8 mouse cellular contexts compared by ENCODE assay signal in the genomic region with DNA sequence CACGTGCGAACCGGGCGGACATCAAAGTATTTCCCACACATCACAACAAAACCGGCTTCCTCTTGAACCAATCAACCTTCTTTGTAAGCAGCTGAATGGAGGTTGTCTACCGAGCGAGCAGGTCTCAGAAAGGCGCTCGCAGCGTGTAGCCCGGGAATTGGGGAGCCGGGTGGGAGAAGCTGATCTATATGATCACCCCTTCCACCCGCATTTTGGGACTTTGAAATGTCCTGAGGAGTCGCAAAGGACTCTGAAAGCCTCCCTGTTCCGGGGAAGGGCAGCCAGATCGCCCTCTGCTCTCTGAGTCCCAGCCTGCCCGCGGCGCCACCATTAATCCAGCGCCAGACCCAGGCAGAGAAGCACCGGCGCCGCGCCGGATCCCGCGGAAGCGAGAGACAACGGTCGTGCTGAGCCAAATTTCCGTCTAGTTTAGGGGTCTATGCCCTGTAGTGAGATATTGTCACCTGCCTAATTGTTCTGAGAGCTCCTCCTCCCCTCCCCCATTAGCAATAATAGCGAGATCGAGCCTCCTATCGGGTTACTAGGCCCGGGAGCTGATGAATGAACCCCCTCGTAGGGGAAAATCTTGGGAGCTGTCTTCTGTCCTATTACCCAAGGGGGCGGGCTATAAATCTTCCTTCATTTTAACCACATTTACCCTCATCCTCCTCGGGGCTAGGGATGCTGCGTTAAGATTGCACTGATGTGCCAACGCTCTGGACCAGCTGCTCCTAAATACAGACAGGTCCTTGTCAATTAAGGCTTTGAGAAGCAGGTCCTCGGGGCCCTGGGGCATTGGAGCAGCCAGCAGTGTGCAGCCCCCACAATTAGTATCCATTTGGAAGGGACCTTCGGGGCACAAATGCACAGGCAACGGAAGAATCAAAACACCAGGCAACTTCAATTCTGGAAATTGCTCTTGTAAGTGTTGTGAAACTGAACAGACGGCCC. TPM values are rescaled to one million over a fixed set of nuclear protein-coding genes. Genes with fewer than 3 reads are reported as not detected.
DNase-seq lines count a peak whose midpoint lies in the region; ATAC-seq and TF ChIP-seq lines count a peak whose summit lies in the region.

No protein-coding gene starts in this region.

- no peaks in the 10 kb centered on the region for H3K36me3 ChIP-seq in embryonic facial prominence, embryonic 13.5 days
- no peaks in the 10 kb centered on the region for H3K36me3 ChIP-seq in intestine, embryonic 16.5 days (ENCODE audit: control insufficient read depth, insufficient read depth, low read length)
- no peaks in the 10 kb centered on the region for H3K36me3 ChIP-seq in midbrain, postnatal 0 days (ENCODE audit: insufficient read depth, low read length)

- no peak overlapping the region for H3K27ac ChIP-seq in embryonic facial prominence, embryonic 13.5 days
- H3K27ac ChIP-seq in intestine, embryonic 16.5 days (ENCODE audit: low read length) = peak overlapping the region; percentile 42
- H3K27ac ChIP-seq in midbrain, postnatal 0 days (ENCODE audit: low read depth, low read length) = no peak overlapping the region

- H3K27me3 ChIP-seq in embryonic facial prominence, embryonic 13.5 days = peaks cover 98% of the 10 kb centered on the region
- H3K27me3 ChIP-seq in intestine, embryonic 16.5 days (replicated peaks; ENCODE audit: control insufficient read depth, insufficient read depth, low read length) = peaks cover 87% of the 10 kb centered on the region
- peaks cover 87% of the 10 kb centered on the region for H3K27me3 ChIP-seq in midbrain, postnatal 0 days (ENCODE audit: insufficient read depth, low read length)

- ATAC-seq in embryonic facial prominence, embryonic 13.5 days (ENCODE audit: insufficient number of reproducible peaks, insufficient read depth, low FRiP score, low TSS enrichment, low read depth) = no peak
- ATAC-seq in intestine, embryonic 16.5 days = peak; percentile 62
- ATAC-seq in midbrain, postnatal 0 days (ENCODE audit: low FRiP score) = no peak
- ATAC-seq in activated CD4-positive, CD25-positive, alpha-beta regulatory T cell, adult 4 months = no peak

- TF ChIP-seq CTCF in lung, adult 2 months (IDR thresholded peaks at IDR 0.05; ENCODE audit: insufficient read depth, low read length) = no peak
- no peak for TF ChIP-seq CTCF in midbrain, postnatal 0 days (IDR thresholded peaks at IDR 0.05)

- H3K4me2 ChIP-seq in embryonic facial prominence, embryonic 13.5 days = peak overlapping the region; percentile 52
- H3K4me2 ChIP-seq in intestine, embryonic 16.5 days (ENCODE audit: low read depth, low read length) = peak overlapping the region; percentile 34
- peak overlapping the region; percentile 28 for H3K4me2 ChIP-seq in midbrain, postnatal 0 days (ENCODE audit: low read depth, low read length, poor library complexity, severe bottlenecking)

- no peak overlapping the region for H3K4me3 ChIP-seq in lung, adult 2 months (replicated peaks; ENCODE audit: extremely low read depth, low read depth, low read length)
- peak overlapping the region; percentile 25 for H3K4me3 ChIP-seq in embryonic facial prominence, embryonic 13.5 days
- peak overlapping the region; percentile 31 for H3K4me3 ChIP-seq in intestine, embryonic 16.5 days (ENCODE audit: low read length)
- H3K4me3 ChIP-seq in midbrain, postnatal 0 days (ENCODE audit: low read depth, low read length) = peak overlapping the region; percentile 6; the same call in 1 of the 2 replicates

- H3K9ac ChIP-seq in embryonic facial prominence, embryonic 13.5 days = no peak overlapping the region
- no peak overlapping the region for H3K9ac ChIP-seq in intestine, embryonic 16.5 days (ENCODE audit: low read depth, low read length)
- no peak overlapping the region for H3K9ac ChIP-seq in midbrain, postnatal 0 days (replicated peaks; ENCODE audit: low read length, poor library complexity, severe bottlenecking)

- no peaks in the 10 kb centered on the region for H3K4me1 ChIP-seq in lung, adult 2 months (ENCODE audit: control insufficient read depth, insufficient read depth, low read length)
- H3K4me1 ChIP-seq in embryonic facial prominence, embryonic 13.5 days = peaks cover 14% of the 10 kb centered on the region
- no peaks in the 10 kb centered on the region for H3K4me1 ChIP-seq in intestine, embryonic 16.5 days (ENCODE audit: control insufficient read depth, insufficient read depth, low read length)
- no peaks in the 10 kb centered on the region for H3K4me1 ChIP-seq in midbrain, postnatal 0 days (ENCODE audit: insufficient read depth, low read length)

- WGBS in lung, adult 2 months = 4% methylated on average over 44 of the region's 44 CpGs
- WGBS in embryonic facial prominence, embryonic 13.5 days = under 1% methylated on average over 44 of the region's 44 CpGs
- 1% methylated on average over 44 of the region's 44 CpGs for WGBS in intestine, embryonic 16.5 days
- WGBS in midbrain, postnatal 0 days = 1% methylated on average over 44 of the region's 44 CpGs

- H3K9me3 ChIP-seq in embryonic facial prominence, embryonic 13.5 days = peaks cover 9% of the 10 kb centered on the region
- H3K9me3 ChIP-seq in intestine, embryonic 16.5 days (ENCODE audit: control insufficient read depth, low read length) = peaks cover 9% of the 10 kb centered on the region; the same call in 1 of the 2 replicates
- H3K9me3 ChIP-seq in midbrain, postnatal 0 days (ENCODE audit: low read length) = no peaks in the 10 kb centered on the region

- TF ChIP-seq POLR2A in lung, adult 2 months (IDR thresholded peaks at IDR 0.05; ENCODE audit: borderline replicate concordance, extremely low read depth, low read depth, low read length) = no peak

- peak; percentile 14 for DNase-seq in lung, adult 2 months
- DNase-seq in lung, postnatal 25 days (ENCODE audit: low spot score) = no peak
- no peak for DNase-seq in midbrain, postnatal 0 days (ENCODE audit: low spot score)
- DNase-seq in right cerebral cortex, postnatal 14 days = no peak
- no peak for DNase-seq in urinary bladder, postnatal 36 days (ENCODE audit: low spot score in 2 of 2)

RNA-seq across cellular contexts. Expression of a gene that starts 37.6 kb away (rescaled TPM):
- 98.4 and 100 TPM in 2 replicates for polyA plus RNA-seq in lung, adult 2 months (2012; rRNA removed)
- polyA plus RNA-seq in embryonic facial prominence, embryonic 13.5 days (2015; fragmentation: Nextera tagmentation; extraction: Ambion mirVana) = 73.4 and 75.9 TPM in 2 replicates
- polyA plus RNA-seq in intestine, embryonic 16.5 days (2015; fragmentation: Nextera tagmentation; extraction: Ambion mirVana) = 127 and 132 TPM in 2 replicates
- total RNA-seq in midbrain, postnatal 0 days (2014; rRNA removed) = 68.1 and 74.6 TPM in 2 replicates
- polyA plus RNA-seq in midbrain, postnatal 0 days (2015; fragmentation: Nextera tagmentation; extraction: Ambion mirVana) = 49.8 and 55.0 TPM in 2 replicates
- 10 to 100 TPM; 70.8 to 77.2 TPM for polyA plus RNA-seq in activated CD4-positive, CD25-positive, alpha-beta regulatory T cell, adult 4 months (2017; shearing (Covaris generic))
